Mouse (Mus musculus): Measurements from ENCODE around the gene Pde4c. TPM values are rescaled to one million over a fixed set of nuclear protein-coding genes. Genes with fewer than 3 reads are reported as not detected.

Gene Pde4c
- total and polyA plus RNA-seq, 2 experiments = 10.6 to 28.0 TPM

DNA sequence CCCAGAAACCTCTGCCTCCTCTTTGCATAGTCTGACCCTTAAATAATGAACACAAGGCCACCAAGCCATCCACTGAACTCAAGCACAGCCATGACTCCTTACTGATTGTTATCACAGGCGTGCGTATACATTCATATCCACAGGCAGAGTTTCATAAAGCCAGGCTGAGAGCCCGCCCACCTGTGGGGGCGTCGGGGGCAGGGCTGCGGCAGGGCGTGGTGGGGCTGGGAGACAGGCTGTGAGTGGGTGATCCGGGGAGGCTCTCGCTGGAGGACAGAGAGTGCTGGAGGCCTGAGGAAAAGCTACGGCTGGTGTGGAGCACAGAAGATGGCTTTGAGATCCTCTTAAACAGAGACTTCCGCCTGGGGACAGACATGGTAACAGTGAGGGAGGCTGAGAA lies 56.6 kb downstream of the Pde4c start:
- H3K9ac ChIP-seq (ENCODE audit: low read depth, low read length) = no peak overlapping the region
- H3K79me2 ChIP-seq (ENCODE audit: control insufficient read depth, insufficient read depth, low read length) = peaks cover 5% of the 10 kb centered on the region
- no peak overlapping the region for H3K27ac ChIP-seq (replicated peaks; ENCODE audit: insufficient read depth, low read depth, low read length)
- no peaks in the 10 kb centered on the region for H3K27me3 ChIP-seq (ENCODE audit: control insufficient read depth, insufficient read depth, low read length)
- H3K4me3 ChIP-seq (ENCODE audit: insufficient read depth, low read depth, low read length) = no peak overlapping the region
- H3K36me3 ChIP-seq (ENCODE audit: control insufficient read depth, insufficient read depth, low read length) = peaks cover 15% of the 10 kb centered on the region
- TF ChIP-seq CTCF (IDR thresholded peaks at IDR 0.05; ENCODE audit: low read depth, low read length) (no peak), POLR2A (IDR thresholded peaks at IDR 0.05; ENCODE audit: extremely low read depth, insufficient read depth, low read length) (no peak)
- WGBS = 87% methylated on average over 11 of the region's 11 CpGs
- H3K4me1 ChIP-seq (ENCODE audit: control insufficient read depth, insufficient read depth, low read length) = peaks cover 16% of the 10 kb centered on the region
- no peak for DNase-seq (ENCODE audit: extremely low read depth, low read depth, low spot score)

DNA sequence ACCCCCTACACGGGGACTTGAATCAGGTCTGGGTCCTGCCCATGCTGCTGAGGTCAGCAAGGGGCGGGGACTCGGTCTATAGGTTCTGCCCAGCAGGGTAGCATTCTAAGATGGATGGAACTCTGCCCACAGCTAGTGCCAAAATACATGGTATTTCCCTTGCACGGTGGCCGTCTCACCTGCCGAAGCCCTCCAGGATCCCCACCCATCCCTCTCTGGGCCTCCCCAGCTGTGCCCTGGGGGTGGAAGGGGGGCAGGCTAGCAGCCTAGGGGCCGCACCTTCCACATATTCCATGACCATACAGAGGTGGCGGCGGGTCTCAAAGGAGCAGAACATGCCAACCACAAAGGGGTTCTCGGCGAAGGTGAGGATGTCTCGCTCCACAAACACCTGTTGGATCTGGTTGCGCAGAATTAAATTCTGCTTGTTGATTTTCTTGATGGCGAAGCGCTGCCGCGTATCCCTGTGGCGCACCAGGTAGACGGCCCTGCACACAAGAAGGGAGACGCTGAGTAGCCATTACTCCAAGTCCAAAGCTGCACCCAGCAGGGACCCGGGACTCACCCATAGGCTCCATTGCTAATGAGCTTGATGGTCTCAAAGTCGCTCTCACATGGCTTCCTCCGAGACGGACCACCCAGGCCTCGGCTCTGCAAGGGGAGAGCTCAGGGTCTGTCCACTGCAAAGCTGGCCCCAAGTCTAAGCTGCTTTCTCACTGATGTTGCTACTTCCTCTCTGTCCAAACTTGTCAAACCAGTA lies 63.0 kb downstream of the Pde4c start:
- whole genome bisulfite sequencing = 97% methylated on average over 25 of the region's 25 CpGs
- H3K36me3 ChIP-seq (ENCODE audit: control insufficient read depth, insufficient read depth, low read length) = peaks cover 37% of the 10 kb centered on the region

DNA sequence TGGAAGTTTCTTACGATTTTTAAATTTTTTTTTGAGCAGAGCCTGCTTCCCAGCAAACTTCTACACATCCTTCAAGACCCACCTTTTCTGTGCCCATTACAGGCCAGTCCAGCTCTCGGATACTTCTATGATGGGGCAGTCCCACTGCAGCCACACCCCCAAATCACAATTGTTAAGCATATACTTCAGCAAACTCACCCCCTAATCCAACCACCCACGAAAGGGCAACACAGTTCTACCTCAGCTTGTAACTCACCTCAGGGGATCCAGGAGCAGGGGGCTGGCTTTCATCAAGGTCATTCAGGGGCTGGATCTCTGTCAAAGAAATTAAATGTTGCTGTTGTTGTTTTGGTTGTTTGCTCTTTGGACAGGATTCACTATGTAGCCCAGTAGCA lies 63.5 kb downstream of the Pde4c start:
- WGBS = 97% methylated on average over 3 of the region's 3 CpGs
- H3K9ac ChIP-seq (ENCODE audit: low read depth, low read length) = no peak overlapping the region
- no peak overlapping the region for H3K27ac ChIP-seq (replicated peaks; ENCODE audit: insufficient read depth, low read depth, low read length)
- H3K4me3 ChIP-seq (ENCODE audit: insufficient read depth, low read depth, low read length) = no peak overlapping the region
- no peaks in the 10 kb centered on the region for H3K27me3 ChIP-seq (ENCODE audit: control insufficient read depth, insufficient read depth, low read length)
- TF ChIP-seq CTCF (IDR thresholded peaks at IDR 0.05; ENCODE audit: low read depth, low read length) (no peak), POLR2A (IDR thresholded peaks at IDR 0.05; ENCODE audit: extremely low read depth, insufficient read depth, low read length) (no peak)
- H3K79me2 ChIP-seq (ENCODE audit: control insufficient read depth, insufficient read depth, low read length) = peaks cover 20% of the 10 kb centered on the region
- H3K36me3 ChIP-seq (ENCODE audit: control insufficient read depth, insufficient read depth, low read length) = peaks cover 35% of the 10 kb centered on the region
- no peak for DNase-seq (ENCODE audit: extremely low read depth, low read depth, low spot score)
- H3K4me1 ChIP-seq (ENCODE audit: control insufficient read depth, insufficient read depth, low read length) = peaks cover 5% of the 10 kb centered on the region; the same call in 1 of the 2 replicates

More for the DNA sequence above, 63.0 kb downstream of the Pde4c start:
- TF ChIP-seq CTCF (IDR thresholded peaks at IDR 0.05; ENCODE audit: low read depth, low read length) (no peak), POLR2A (IDR thresholded peaks at IDR 0.05; ENCODE audit: extremely low read depth, insufficient read depth, low read length) (no peak)
- Histone ChIP-seq H3K79me2 (ENCODE audit: control insufficient read depth, insufficient read depth, low read length) (peaks cover 15% of the 10 kb centered on the region), H3K4me3 (ENCODE audit: insufficient read depth, low read depth, low read length) (no peak overlapping the region), H3K9ac (ENCODE audit: low read depth, low read length) (no peak overlapping the region), H3K27ac (replicated peaks; ENCODE audit: insufficient read depth, low read depth, low read length) (no peak overlapping the region), H3K4me1 (ENCODE audit: control insufficient read depth, insufficient read depth, low read length) (peaks cover 3% of the 10 kb centered on the region; the same call in 1 of the 2 replicates), H3K27me3 (ENCODE audit: control insufficient read depth, insufficient read depth, low read length) (no peaks in the 10 kb centered on the region)
- DNase-seq (ENCODE audit: extremely low read depth, low read depth, low spot score) = no peak

DNA sequence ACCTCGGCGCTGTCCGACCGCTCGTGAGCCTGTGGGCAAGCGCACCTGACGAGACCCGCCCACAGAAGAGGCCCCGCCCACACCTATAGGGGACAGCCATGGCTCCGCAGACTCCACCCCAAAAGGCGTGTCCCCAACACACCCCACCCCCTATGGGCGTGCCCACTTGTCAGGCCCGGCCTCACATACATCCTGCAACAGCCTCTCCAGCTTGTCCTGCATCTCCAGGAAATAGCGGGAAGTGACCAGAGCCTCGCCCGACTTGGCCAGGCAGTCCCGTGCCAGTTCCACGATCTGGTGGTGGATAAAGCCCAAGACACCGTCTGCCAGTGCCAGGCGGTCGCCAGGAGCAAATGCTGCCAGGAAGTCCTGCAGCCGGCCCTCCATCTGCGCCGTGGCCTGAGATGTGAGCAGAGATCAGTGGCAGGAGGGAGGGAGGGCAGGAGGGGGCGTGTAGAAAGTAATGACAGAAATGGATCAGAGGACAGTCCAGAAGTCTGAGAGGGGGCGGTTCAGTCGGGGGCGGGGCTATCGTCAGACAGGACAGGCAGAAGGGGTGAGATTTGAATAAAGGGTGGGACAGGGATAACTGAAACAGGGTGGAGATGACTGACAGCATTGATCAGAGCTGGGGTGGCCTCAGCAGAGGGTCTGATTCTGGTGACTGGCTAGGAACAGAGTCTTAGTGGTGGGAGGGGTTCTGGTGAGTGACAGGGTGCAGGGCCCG lies 64.6 kb downstream of the Pde4c start:
- no peak overlapping the region for H3K27ac ChIP-seq (replicated peaks; ENCODE audit: insufficient read depth, low read depth, low read length)
- TF ChIP-seq CTCF (IDR thresholded peaks at IDR 0.05; ENCODE audit: low read depth, low read length) (no peak), POLR2A (IDR thresholded peaks at IDR 0.05; ENCODE audit: extremely low read depth, insufficient read depth, low read length) (no peak)
- no peak overlapping the region for H3K4me3 ChIP-seq (ENCODE audit: insufficient read depth, low read depth, low read length)
- H3K36me3 ChIP-seq (ENCODE audit: control insufficient read depth, insufficient read depth, low read length) = peaks cover 33% of the 10 kb centered on the region
- peaks cover 5% of the 10 kb centered on the region; the same call in 1 of the 2 replicates for H3K4me1 ChIP-seq (ENCODE audit: control insufficient read depth, insufficient read depth, low read length)
- 61% methylated on average over 30 of the region's 30 CpGs for WGBS
- no peak overlapping the region for H3K9ac ChIP-seq (ENCODE audit: low read depth, low read length)
- no peaks in the 10 kb centered on the region for H3K27me3 ChIP-seq (ENCODE audit: control insufficient read depth, insufficient read depth, low read length)
- no peak for DNase-seq (ENCODE audit: extremely low read depth, low read depth, low spot score)
- peaks cover 22% of the 10 kb centered on the region for H3K79me2 ChIP-seq (ENCODE audit: control insufficient read depth, insufficient read depth, low read length)

DNA sequence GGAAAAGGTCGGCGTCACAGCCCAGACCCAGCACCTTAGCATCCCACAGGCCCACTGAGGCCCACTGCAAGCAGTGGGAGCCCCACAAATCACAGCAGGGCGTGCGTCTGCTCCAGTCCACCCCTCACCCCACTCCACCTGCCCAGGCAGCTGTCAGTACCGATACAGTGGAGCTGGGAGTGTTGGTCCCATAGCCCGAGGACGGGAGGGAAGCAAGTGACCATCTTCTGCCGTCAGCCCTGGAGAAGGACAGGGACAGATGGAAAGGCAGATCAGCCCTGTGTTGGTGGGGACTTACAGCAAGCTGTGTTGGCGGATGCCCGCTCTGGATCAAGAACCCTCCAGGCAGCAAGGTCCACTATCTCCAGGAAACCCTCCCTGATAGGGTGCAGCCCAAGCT lies 65.5 kb downstream of the Pde4c start:
- TF ChIP-seq CTCF (IDR thresholded peaks at IDR 0.05; ENCODE audit: low read depth, low read length) = no peak
- no peak for TF ChIP-seq POLR2A (IDR thresholded peaks at IDR 0.05; ENCODE audit: extremely low read depth, insufficient read depth, low read length)
- H3K4me1 ChIP-seq (ENCODE audit: control insufficient read depth, insufficient read depth, low read length) = peaks cover 5% of the 10 kb centered on the region
- H3K79me2 ChIP-seq (ENCODE audit: control insufficient read depth, insufficient read depth, low read length) = peaks cover 22% of the 10 kb centered on the region
- 89% methylated on average over 10 of the region's 10 CpGs for WGBS
- no peak overlapping the region for H3K27ac ChIP-seq (replicated peaks; ENCODE audit: insufficient read depth, low read depth, low read length)
- no peaks in the 10 kb centered on the region for H3K27me3 ChIP-seq (ENCODE audit: control insufficient read depth, insufficient read depth, low read length)
- H3K9ac ChIP-seq (ENCODE audit: low read depth, low read length) = peak overlapping the region; percentile 37
- no peak for DNase-seq (ENCODE audit: extremely low read depth, low read depth, low spot score)
- H3K36me3 ChIP-seq (ENCODE audit: control insufficient read depth, insufficient read depth, low read length) = peaks cover 26% of the 10 kb centered on the region
- H3K4me3 ChIP-seq (ENCODE audit: insufficient read depth, low read depth, low read length) = peak overlapping the region; percentile 19; the same call in 1 of the 2 replicates
